Mouse (Mus musculus) left cerebral cortex, adult 2 months (tissue): ENCODE measurements around the gene Smim11. TPM values are rescaled to one million over a fixed set of nuclear protein-coding genes. Genes with fewer than 3 reads are reported as not detected.
A peak's percentile ranks its signal among the peaks of the same experiment; 100 is the strongest.

Experiments used
- DNase-seq, 2 experiments: peaks; one replicate each; pipeline ENCODE4 v3.0.0; 2021 to 2022; ENCODE audit warnings: low spot score in 2 of 2, mixed read lengths in 1 of 2; ENCODE audit errors: extremely low spot score in 1 of 2
- H3K27ac ChIP-seq: fragments of 200-600 bp; 2 replicates; pipeline ENCODE4 v1.8.1; 2022
- H3K4me3 ChIP-seq: fragments of 200-600 bp; 2 replicates; pipeline ENCODE4 v1.8.1; 2022
- CTCF ChIP-seq: fragments of 200-600 bp; IDR thresholded peaks from 2 replicates; pipeline ENCODE4 v1.8.1; 2022; ENCODE audit warnings: antibody characterized with exemption, mild to moderate bottlenecking, moderate library complexity
- intact Hi-C: fragments of 180-260 bp; cut with DNase I; formaldehyde crosslinking; loops from one replicate; pipeline ENCODE4 v1.15.1; 2025
- total RNA-seq, 2 experiments: library from RNA; stranded (reverse); gene quantifications; 2 replicates each; pipeline ENCODE4 v1.2.3; 2021

Smim11 gene
- total RNA-seq, 2 experiments from 2014 or later: 15.2 to 20.8 TPM

DNA sequence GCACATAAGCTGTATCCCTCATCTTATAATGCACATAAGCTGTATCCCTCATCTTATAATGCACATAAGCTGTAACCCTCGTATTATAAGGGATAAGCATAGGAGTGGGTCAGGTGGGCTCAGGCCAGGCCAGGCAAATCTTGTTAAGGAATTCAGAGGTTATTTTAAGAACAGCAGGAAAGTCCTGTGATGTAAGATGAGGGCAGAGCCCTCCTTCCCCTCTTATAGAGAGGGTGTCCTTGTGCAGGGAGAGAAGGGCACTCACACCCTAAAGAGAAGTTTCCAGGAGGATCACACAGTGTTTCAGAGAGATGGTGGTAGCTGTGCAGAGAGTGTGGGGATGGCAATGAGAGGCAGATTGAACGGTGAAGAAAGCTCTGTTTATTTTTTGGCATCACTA lies 5.8 kb upstream of the Smim11 start:
- no peak for TF ChIP-seq CTCF
- no peak overlapping the region for H3K27ac ChIP-seq
- intact Hi-C loops: no loop called here

GRCm38 (mm10) chr16:92301412-92301806 lies 323 bp downstream of the Smim11 start:
- Histone ChIP-seq H3K27ac (peak overlapping the region; percentile 87), H3K4me3 (peak overlapping the region; percentile 68)
- no peak for DNase-seq
- no peak for TF ChIP-seq CTCF
- intact Hi-C loops: loop anchor here (5.0 to 10.0 kb wide), 2 partner anchors 369 to 577 kb away; partner anchors contain the start of genes Cryzl1 and Itsn1

More for the DNA sequence above, 5.8 kb upstream of the Smim11 start:
- no peak overlapping the region for H3K4me3 ChIP-seq
- no peak for DNase-seq

DNA sequence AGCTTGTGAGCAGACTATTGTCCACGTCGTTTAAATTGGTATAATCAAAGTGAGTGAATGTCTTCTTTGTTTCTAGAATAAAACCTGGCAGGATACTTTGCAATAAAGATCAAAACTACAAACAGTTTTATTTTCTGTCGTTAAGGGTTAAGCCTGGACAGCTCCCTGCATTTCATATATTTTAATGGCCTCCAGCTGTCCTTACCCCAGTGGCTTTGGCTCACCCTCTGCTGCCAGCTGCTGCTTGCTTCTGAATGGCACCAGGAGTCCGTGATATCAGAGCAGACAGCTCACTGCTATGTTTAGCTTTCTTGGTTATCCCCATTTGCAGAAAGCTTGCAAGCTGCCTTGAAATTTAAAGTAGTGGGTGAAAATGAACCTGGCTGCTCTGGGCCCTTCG lies 903 bp downstream of the Smim11 start:
- H3K27ac ChIP-seq: peak overlapping the region; percentile 87; the same call in 1 of the 2 replicates
- intact Hi-C loops: loop anchor here (5.0 to 10.0 kb wide), 2 partner anchors 370 to 577 kb away; partner anchors contain the start of genes Cryzl1 and Itsn1
- TF ChIP-seq CTCF: no peak
- no peak for DNase-seq
- H3K4me3 ChIP-seq: peak overlapping the region; percentile 68

DNA sequence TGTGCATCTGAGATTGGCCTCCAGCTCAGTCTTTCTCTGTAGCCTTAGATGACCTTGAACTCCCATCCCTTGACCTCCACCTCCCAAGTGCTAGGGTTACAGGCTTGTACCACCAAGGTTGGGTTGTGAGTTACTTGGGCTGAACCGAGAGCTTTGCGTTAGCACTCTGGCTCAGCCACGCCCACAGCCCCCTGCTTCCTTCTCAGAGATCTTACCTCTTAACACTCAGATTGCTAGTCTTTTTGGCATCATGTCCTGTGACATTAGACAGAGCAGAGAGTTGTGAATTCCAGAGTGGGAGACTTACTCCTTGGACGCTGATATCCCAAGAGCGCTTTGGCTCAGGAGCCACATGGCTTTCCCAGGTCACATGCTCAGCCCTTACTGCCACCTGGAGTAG lies 1.4 kb downstream of the Smim11 start:
- H3K4me3 ChIP-seq: peak overlapping the region; percentile 68
- TF ChIP-seq CTCF: no peak
- intact Hi-C loops: loop anchor here (5.0 to 10.0 kb wide), 2 partner anchors 370 to 578 kb away; partner anchors contain the start of genes Cryzl1 and Itsn1
- no peak for DNase-seq
- no peak overlapping the region for H3K27ac ChIP-seq

GRCm38 (mm10) chr16:92305519-92305918 lies 4.4 kb downstream of the Smim11 start:
- H3K27ac ChIP-seq: no peak overlapping the region
- no peak for DNase-seq
- intact Hi-C loops: loop anchor here (10.0 kb wide), 1 partner anchor 581 kb away; the partner anchor contains the start of genes Cryzl1 and Itsn1
- H3K4me3 ChIP-seq: no peak overlapping the region
- TF ChIP-seq CTCF: peak; percentile 33

GRCm38 (mm10) chr16:92307947-92308346 lies 6.9 kb downstream of the Smim11 start:
- Histone ChIP-seq H3K27ac (no peak overlapping the region), H3K4me3 (no peak overlapping the region)
- peak; percentile 32 for TF ChIP-seq CTCF
- intact Hi-C loops: loop anchor here (10.0 kb wide), 1 partner anchor 583 kb away; the partner anchor contains the start of genes Cryzl1 and Itsn1
- DNase-seq: no peak

GRCm38 (mm10) chr16:92309126-92309525 lies 8.0 kb downstream of the Smim11 start:
- DNase-seq: no peak

DNA sequence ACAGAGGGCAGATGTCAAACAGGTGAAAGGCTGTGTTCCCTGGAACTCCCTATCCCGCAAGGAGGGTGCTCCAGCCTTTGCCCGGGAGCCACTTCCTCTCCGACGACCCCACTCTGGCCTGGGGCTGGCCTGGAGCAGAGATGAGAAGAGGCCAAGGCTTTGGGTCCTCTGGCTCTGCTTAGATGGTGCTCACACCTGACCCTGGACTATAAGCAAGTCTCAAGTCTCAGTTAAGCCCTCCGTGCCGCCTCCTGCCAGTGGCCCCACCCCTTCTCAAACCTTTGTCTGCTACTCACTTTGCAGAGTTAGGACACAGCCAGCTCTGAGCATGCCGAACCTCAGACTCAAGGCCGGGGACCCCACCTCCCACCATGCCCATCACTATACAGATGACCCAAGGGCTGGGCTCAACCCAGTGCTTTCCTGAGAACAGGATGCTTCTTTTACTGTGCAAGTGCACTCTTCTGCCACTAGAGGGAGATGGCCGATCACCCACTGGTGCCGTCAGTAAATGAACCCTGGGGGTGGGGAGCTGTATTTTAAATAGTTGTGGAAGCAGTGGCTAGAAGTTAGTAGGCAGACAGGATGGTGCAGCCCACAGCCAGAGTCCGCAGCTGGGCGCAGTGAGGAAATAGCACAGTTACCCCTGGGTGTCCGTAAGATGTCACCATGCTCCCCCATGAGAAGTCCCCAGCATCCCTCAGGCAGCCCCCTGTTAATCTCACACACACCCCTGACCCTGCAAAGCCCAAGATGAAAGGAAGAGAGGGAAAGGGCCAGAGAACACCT lies 13.1 kb downstream of the Smim11 start:
- peak; percentile 93 for TF ChIP-seq CTCF
- intact Hi-C loops: loop anchor here (1.0 to 10.0 kb wide), 2 partner anchors 22 to 1231 kb away; no protein-coding TSS in a partner anchor
- peak; percentile 36 to 38 for DNase-seq
- no peak overlapping the region for H3K4me3 ChIP-seq
- no peak overlapping the region for H3K27ac ChIP-seq

More at GRCm38 (mm10) chr16:92309126-92309525, 8.0 kb downstream of the Smim11 start:
- H3K27ac ChIP-seq: no peak overlapping the region
- TF ChIP-seq CTCF: no peak
- H3K4me3 ChIP-seq: no peak overlapping the region
- intact Hi-C loops: loop anchor here (10.0 kb wide), 1 partner anchor 584 kb away; the partner anchor contains the start of genes Cryzl1 and Itsn1

- no peak for TF ChIP-seq CTCF
- intact Hi-C loops: loop anchor here (10.0 kb wide), 1 partner anchor 1229 kb away; no protein-coding TSS in a partner anchor
- no peak overlapping the region for H3K27ac ChIP-seq
- DNase-seq: no peak
- no peak overlapping the region for H3K4me3 ChIP-seq
Observed at GRCm38 (mm10) chr16:92316049-92316738, 15.1 kb downstream of the Smim11 start.

GRCm38 (mm10) chr16:92319353-92320109 lies 18.4 kb downstream of the Smim11 start:
- intact Hi-C loops: loop anchor here (10.0 kb wide), 1 partner anchor 1225 kb away; no protein-coding TSS in a partner anchor
- DNase-seq: peak in 1 of 2 experiments; percentile 54
- H3K4me3 ChIP-seq: no peak overlapping the region
- H3K27ac ChIP-seq: peak overlapping the region; percentile 42
- peak; percentile 61 for TF ChIP-seq CTCF

DNA sequence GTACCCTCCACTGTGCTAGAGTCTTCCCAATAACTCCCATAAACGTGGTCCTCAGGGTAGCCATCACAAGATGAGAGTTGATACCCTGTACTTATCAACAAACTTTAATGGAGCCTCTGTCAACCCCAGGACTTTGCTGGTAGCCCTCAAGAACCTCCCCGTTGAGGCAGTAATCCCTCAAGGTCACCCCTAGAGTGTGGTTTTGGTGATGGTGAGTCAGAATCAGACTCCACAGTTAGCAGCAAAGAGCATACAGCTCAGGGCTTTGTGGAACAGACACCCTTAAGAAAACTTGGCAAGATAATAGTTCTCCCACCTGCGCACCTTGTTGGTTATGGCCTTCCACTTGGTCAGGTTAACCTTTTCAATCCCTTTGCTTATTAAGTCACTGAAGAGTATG lies 19.3 kb downstream of the Smim11 start:
- DNase-seq: no peak
- Histone ChIP-seq H3K27ac (no peak overlapping the region), H3K4me3 (no peak overlapping the region)
- no peak for TF ChIP-seq CTCF
- intact Hi-C loops: no loop called here
